Mouse (Mus musculus) forebrain, embryonic 14.5 days (tissue): ENCODE measurements around the gene Tcp11l2. TPM values are rescaled to one million over a fixed set of nuclear protein-coding genes. Genes with fewer than 3 reads are reported as not detected.

Source experiments
- ATAC-seq: fragments of 200-750 bp; cut with Nextera tagmentation; 2 replicates; pipeline ENCODE4 v1.8.0; 2017; ENCODE audit warnings: mild to moderate bottlenecking, moderate library complexity
- DNase-seq: peaks from one replicate; pipeline ENCODE4 v3.0.0-alpha.2; 2015; ENCODE audit warnings: low spot score
- H3K27ac ChIP-seq: fragments of 300-500 bp; sonication (generic); 2 replicates; pipeline ENCODE4 v1.5.1; 2014; ENCODE audit warnings: low read depth, mild to moderate bottlenecking, control low read depth, low read length, moderate library complexity
- H3K27me3 ChIP-seq: fragments of 300-500 bp; sonication (generic); replicated peaks from 2 replicates; pipeline ENCODE4 v1.6.1; 2014; ENCODE audit warnings: low read length, control low read depth, mixed read lengths; ENCODE audit not compliant: control insufficient read depth, insufficient read depth
- H3K36me3 ChIP-seq: fragments of 300-500 bp; sonication (generic); 2 replicates; pipeline ENCODE4 v1.6.1; 2014; ENCODE audit warnings: low read length, control low read depth; ENCODE audit not compliant: control insufficient read depth, insufficient read depth
- H3K4me1 ChIP-seq: fragments of 300-500 bp; sonication (generic); 2 replicates; pipeline ENCODE4 v1.6.1; 2014; ENCODE audit warnings: antibody characterized with exemption, low read length, control low read depth; ENCODE audit not compliant: control insufficient read depth, insufficient read depth
- H3K4me2 ChIP-seq: fragments of 300-500 bp; sonication (generic); 2 replicates; pipeline ENCODE4 v1.6.1; 2014; ENCODE audit warnings: mild to moderate bottlenecking, control low read depth, low read length
- H3K4me3 ChIP-seq: fragments of 300-500 bp; sonication (generic); 2 replicates; pipeline ENCODE4 v1.5.1; 2014; ENCODE audit warnings: low read depth, low read length, control low read depth
- H3K9ac ChIP-seq: fragments of 300-500 bp; sonication (generic); 2 replicates; pipeline ENCODE4 v1.6.1; 2014; ENCODE audit warnings: mild to moderate bottlenecking, low read length, control low read depth, moderate library complexity
- H3K9me3 ChIP-seq: fragments of 300-500 bp; sonication (generic); replicated peaks from 2 replicates; pipeline ENCODE4 v1.6.1; 2016; ENCODE audit warnings: low read length, control low read depth, mixed read lengths; ENCODE audit not compliant: control insufficient read depth
- WGBS: fragments of 180-500 bp; shearing (Covaris S2); extraction: QIAGEN DNeasy Blood & Tissue Kit; methylation state at CpG from one replicate; pipeline ENCODE4 v1.1.7; 2014; 5-methylcytosine and 5-hydroxymethylcytosine counted together
- polyA plus RNA-seq: library from polyadenylated mRNA; unstranded; fragments of >200 nt; fragmentation: Nextera tagmentation; extraction: Ambion mirVana; gene quantifications from 2 replicates; pipeline ENCODE4 v1.2.1, GENCODE M21; 2014

Gene Tcp11l2
- polyA plus RNA-seq, 1 experiment from 2014 or later = 25.1 TPM

GRCm38 (mm10) chr10:84571052-84571639, 5.3 kb upstream of the Tcp11l2 start:
- H3K27me3 ChIP-seq = no peaks in the 10 kb centered on the region; the same call in 1 of the 2 replicates
- ATAC-seq (no peak), DNase-seq (no peak)
- WGBS = 91% methylated on average over 10 of the region's 10 CpGs
- no peak overlapping the region for H3K4me3 ChIP-seq
- no peak overlapping the region for H3K4me2 ChIP-seq
- H3K4me1 ChIP-seq = 0 out of 2 replicates have a peak, but pooled peaks cover 3% of the 10 kb centered on the region
- no peak overlapping the region for H3K9ac ChIP-seq
- no peaks in the 10 kb centered on the region for H3K36me3 ChIP-seq
- no peaks in the 10 kb centered on the region for H3K9me3 ChIP-seq
- H3K27ac ChIP-seq = no peak overlapping the region

GRCm38 (mm10) chr10:84573671-84574420, 2.6 kb upstream of the Tcp11l2 start:
- Histone ChIP-seq H3K4me3 (no peak overlapping the region), H3K9ac (no peak overlapping the region), H3K4me1 (peaks cover 8% of the 10 kb centered on the region; the same call in 1 of the 2 replicates), H3K36me3 (no peaks in the 10 kb centered on the region), H3K27ac (no peak overlapping the region), H3K9me3 (no peaks in the 10 kb centered on the region), H3K27me3 (no peaks in the 10 kb centered on the region; the same call in 1 of the 2 replicates), H3K4me2 (no peak overlapping the region)
- no peak for DNase-seq
- WGBS = 70% methylated on average over 5 of the region's 5 CpGs
- no peak for ATAC-seq

- under 1% methylated on average over 14 of the region's 14 CpGs for WGBS
- DNase-seq = peak; percentile 82
- peak overlapping the region; percentile 90 for H3K4me2 ChIP-seq
- ATAC-seq = peak; percentile 73
- peak overlapping the region; percentile 92 for H3K4me3 ChIP-seq
- no peak overlapping the region for H3K27ac ChIP-seq
- peaks cover 8% of the 10 kb centered on the region; the same call in 1 of the 2 replicates for H3K4me1 ChIP-seq
- no peaks in the 10 kb centered on the region; the same call in 1 of the 2 replicates for H3K27me3 ChIP-seq
- no peaks in the 10 kb centered on the region for H3K9me3 ChIP-seq
- no peaks in the 10 kb centered on the region for H3K36me3 ChIP-seq
- peak overlapping the region; percentile 32; the same call in 1 of the 2 replicates for H3K9ac ChIP-seq
Observed at GRCm38 (mm10) chr10:84576029-84576394, 414 bp upstream of the Tcp11l2 start.

DNA sequence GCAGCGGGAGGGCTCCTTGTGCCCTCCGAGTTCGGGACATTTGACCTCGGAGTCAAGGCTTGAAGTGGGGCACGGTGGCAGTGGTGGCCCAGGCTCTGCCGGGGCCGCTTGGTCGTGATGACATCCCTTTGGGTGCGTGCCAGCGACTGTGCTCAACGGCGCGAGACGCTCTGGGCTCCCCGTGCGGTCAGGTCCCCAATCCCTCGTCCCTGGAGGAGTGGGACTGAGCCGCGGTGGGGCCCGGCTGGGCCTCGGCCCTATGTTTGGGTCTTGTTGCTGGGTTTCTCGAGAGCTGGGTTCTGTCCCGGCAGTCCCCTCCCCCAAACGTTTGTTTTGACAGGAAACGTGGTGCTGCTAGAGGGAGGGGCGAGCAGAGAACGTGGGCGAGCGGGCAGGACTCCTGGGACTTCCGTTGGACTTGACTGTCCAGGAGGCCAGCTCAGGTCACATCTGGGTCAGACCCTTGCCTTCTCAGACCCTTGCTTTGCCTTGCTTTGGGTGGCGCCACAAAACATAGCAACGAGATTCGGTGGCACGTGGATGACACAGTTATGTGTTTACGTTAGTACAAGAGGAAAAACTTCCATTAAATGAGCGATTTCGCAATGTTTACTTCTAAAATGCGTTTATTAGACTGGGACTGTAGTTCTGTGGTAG, 773 bp downstream of the Tcp11l2 start:
- peak overlapping the region; percentile 75 for H3K9ac ChIP-seq
- WGBS = 3% methylated on average over 34 of the region's 38 CpGs
- 0 out of 2 replicates have a peak overlapping the region, but pooled peaks have one; percentile 4 for H3K27ac ChIP-seq
- H3K4me3 ChIP-seq = peak overlapping the region; percentile 92
- peaks cover 8% of the 10 kb centered on the region; the same call in 1 of the 2 replicates for H3K4me1 ChIP-seq
- H3K27me3 ChIP-seq = no peaks in the 10 kb centered on the region; the same call in 1 of the 2 replicates
- H3K4me2 ChIP-seq = peak overlapping the region; percentile 90
- peak; percentile 68 for DNase-seq
- no peaks in the 10 kb centered on the region for H3K36me3 ChIP-seq
- ATAC-seq = peak; percentile 47
- H3K9me3 ChIP-seq = no peaks in the 10 kb centered on the region

DNA sequence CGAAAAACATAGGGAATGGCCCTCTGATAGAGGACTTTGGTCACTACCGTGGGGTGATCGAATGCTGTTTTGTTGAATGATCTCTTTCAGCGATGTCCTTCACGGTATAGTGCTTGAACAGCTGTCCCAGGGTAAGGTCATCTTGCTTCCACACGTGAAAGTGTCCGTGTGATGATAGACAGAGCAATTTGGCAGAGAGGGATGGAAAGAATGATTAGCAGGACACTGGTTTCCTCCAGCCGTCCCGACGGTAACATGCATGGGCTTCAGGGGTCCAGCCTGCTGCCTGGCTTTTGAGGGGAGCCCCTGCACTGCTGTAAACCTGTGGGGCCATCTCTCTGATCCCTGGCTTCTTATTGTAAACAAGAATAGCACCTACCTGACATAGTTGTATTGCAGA, 2.3 kb downstream of the Tcp11l2 start:
- Histone ChIP-seq H3K4me3 (no peak overlapping the region), H3K27ac (no peak overlapping the region), H3K4me2 (no peak overlapping the region), H3K9ac (no peak overlapping the region), H3K27me3 (no peaks in the 10 kb centered on the region; the same call in 1 of the 2 replicates), H3K36me3 (no peaks in the 10 kb centered on the region), H3K4me1 (peaks cover 8% of the 10 kb centered on the region; the same call in 1 of the 2 replicates), H3K9me3 (no peaks in the 10 kb centered on the region)
- WGBS = 88% methylated on average over 10 of the region's 10 CpGs
- DNase-seq (no peak), ATAC-seq (no peak)

DNA sequence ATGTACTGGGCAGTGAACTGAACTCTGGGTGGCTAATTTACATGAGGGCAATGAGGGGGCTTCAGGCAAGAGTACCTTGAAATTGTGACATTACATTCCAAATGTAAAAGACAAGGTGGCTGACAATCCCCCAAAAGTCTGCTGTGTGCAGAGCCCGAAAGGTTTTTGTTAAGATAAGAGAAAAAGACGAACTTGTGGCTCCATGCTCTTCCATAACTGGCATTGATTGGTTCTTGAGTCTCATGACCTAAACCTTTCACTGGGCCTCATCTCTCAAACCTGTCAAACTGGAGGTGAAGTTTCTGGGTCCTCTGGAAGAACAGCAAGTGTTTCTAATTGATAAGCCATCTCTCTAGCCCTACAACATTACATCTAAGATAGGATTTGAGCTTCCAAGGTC, 3.1 kb downstream of the Tcp11l2 start:
- H3K4me3 ChIP-seq = no peak overlapping the region
- WGBS = 77% methylated on average over 2 of the region's 2 CpGs
- H3K9me3 ChIP-seq = no peaks in the 10 kb centered on the region
- ATAC-seq = no peak
- H3K4me2 ChIP-seq = no peak overlapping the region
- peaks cover 8% of the 10 kb centered on the region; the same call in 1 of the 2 replicates for H3K4me1 ChIP-seq
- no peak overlapping the region for H3K27ac ChIP-seq
- no peaks in the 10 kb centered on the region; the same call in 1 of the 2 replicates for H3K27me3 ChIP-seq
- no peak for DNase-seq
- no peaks in the 10 kb centered on the region for H3K36me3 ChIP-seq
- H3K9ac ChIP-seq = no peak overlapping the region

GRCm38 (mm10) chr10:84581191-84581590, 4.8 kb downstream of the Tcp11l2 start:
- Histone ChIP-seq H3K27me3 (no peaks in the 10 kb centered on the region), H3K4me1 (peaks cover 5% of the 10 kb centered on the region; the same call in 1 of the 2 replicates), H3K27ac (no peak overlapping the region), H3K4me2 (no peak overlapping the region), H3K36me3 (no peaks in the 10 kb centered on the region), H3K9me3 (no peaks in the 10 kb centered on the region), H3K4me3 (no peak overlapping the region), H3K9ac (no peak overlapping the region)
- 82% methylated on average over 8 of the region's 8 CpGs for WGBS
- DNase-seq (no peak), ATAC-seq (no peak)

- Histone ChIP-seq H3K9ac (no peak overlapping the region), H3K4me1 (peaks cover 5% of the 10 kb centered on the region; the same call in 1 of the 2 replicates), H3K9me3 (no peaks in the 10 kb centered on the region), H3K36me3 (no peaks in the 10 kb centered on the region), H3K4me3 (no peak overlapping the region), H3K4me2 (no peak overlapping the region), H3K27ac (no peak overlapping the region), H3K27me3 (no peaks in the 10 kb centered on the region)
- ATAC-seq (no peak), DNase-seq (no peak)
- 78% methylated on average over 7 of the region's 7 CpGs for WGBS
Observed at GRCm38 (mm10) chr10:84582236-84582635, 5.8 kb downstream of the Tcp11l2 start.
